Mouse (Mus musculus) forebrain, embryonic 10.5 days (tissue): ENCODE data around the gene Pde2a. TPM values are rescaled to one million over a fixed set of nuclear protein-coding genes. Genes with fewer than 3 reads are reported as not detected.
A peak's percentile ranks its signal among the peaks of the same experiment; 100 is the strongest.

Source experiments
- DNase-seq: peaks from one replicate; pipeline ENCODE4 v3.0.0-alpha.2; 2017; ENCODE audit warnings: low spot score; ENCODE audit errors: extremely low spot score
- H3K27ac ChIP-seq: fragments of 300-500 bp; sonication (generic); 2 replicates; pipeline ENCODE4 v1.5.1; 2016; ENCODE audit warnings: mild to moderate bottlenecking
- H3K27me3 ChIP-seq: fragments of 300-500 bp; sonication (generic); 2 replicates; pipeline ENCODE4 v1.6.1; 2016; ENCODE audit warnings: mild to moderate bottlenecking; ENCODE audit not compliant: poor library complexity, severe bottlenecking
- H3K36me3 ChIP-seq: fragments of 300-500 bp; sonication (generic); replicated peaks from 2 replicates; pipeline ENCODE4 v1.6.1; 2016; ENCODE audit warnings: mild to moderate bottlenecking, moderate library complexity
- H3K4me1 ChIP-seq: fragments of 300-500 bp; sonication (generic); 2 replicates; pipeline ENCODE4 v1.6.1; 2016
- H3K4me3 ChIP-seq: fragments of 300-500 bp; sonication (generic); 2 replicates; pipeline ENCODE4 v1.5.1; 2016; ENCODE audit warnings: mild to moderate bottlenecking, moderate library complexity
- H3K9me3 ChIP-seq: fragments of 300-500 bp; sonication (generic); 2 replicates; pipeline ENCODE4 v1.6.1; 2016; ENCODE audit warnings: mild to moderate bottlenecking, moderate library complexity
- WGBS: fragments of 180-500 bp; shearing (Covaris S2); methylation state at CpG from one replicate; pipeline ENCODE4 v1.1.7; 2016; 5-methylcytosine and 5-hydroxymethylcytosine counted together
- polyA plus RNA-seq: library from polyadenylated mRNA; unstranded; fragments of >200 nt; fragmentation: Nextera tagmentation; extraction: Ambion mirVana; gene quantifications from 2 replicates; pipeline ENCODE4 v1.2.1, GENCODE M21; 2016

The Pde2a gene
- polyA plus RNA-seq: 16.2 and 16.3 TPM in 2 replicates

DNA sequence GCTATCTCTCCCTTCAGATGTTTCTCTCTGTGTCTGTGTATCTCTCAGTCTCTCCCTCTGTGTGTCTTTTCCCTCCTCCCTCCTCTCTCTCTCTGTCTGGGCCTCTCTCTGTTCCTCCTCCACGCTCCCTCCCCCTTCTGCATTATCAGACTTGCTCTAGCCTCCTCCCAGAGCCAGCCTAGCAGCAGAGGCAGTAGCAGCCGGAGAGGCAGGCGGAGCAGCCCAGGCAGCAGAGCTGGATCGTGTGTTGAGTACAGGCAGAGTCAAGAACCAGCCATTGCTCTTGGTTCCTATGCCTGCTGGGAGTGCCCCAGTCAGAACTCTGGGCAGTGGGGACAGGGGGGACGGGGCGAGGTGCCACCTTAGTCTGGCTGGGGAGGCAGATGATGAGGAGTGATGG, at the start of gene Pde2a:
TSS of gene Pde2a (plus strand) at position 163 of the 400 bp plus-strand sequence.
- no peak for DNase-seq
- 22% methylated on average over 6 of the region's 6 CpGs for whole genome bisulfite sequencing
- H3K27ac ChIP-seq: no peak within 1 kb of the TSS
- H3K4me1 ChIP-seq: peaks cover 34% of the 10 kb centered on the region
- H3K36me3 ChIP-seq: no peaks in the 10 kb centered on the region
- no peaks in the 10 kb centered on the region for H3K9me3 ChIP-seq
- peaks cover 56% of the 10 kb centered on the region for H3K27me3 ChIP-seq
- H3K4me3 ChIP-seq: peak within 1 kb of the TSS; percentile 21; the same call in 1 of the 2 replicates

DNA sequence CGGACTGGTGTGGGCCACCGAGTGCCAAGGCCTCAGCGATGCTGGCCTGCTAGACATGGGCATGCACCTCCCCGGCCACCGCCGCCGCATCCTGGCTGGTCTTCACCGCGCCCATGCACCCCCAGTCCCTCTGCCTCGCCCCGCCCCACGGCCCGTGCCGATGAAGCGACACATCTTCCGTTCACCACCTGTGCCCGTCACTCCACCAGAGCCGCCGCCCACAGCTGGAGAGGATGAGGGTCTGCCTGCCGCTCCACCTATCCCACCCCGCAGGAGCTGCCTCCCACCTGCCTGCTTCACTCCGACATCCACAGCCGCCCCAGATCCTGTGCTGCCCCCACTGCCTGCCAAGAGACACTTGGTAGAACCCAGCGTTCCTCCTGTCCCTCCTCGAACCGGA, 48.4 kb upstream of the Pde2a start:
- DNase-seq: no peak
- no peak overlapping the region for H3K27ac ChIP-seq
- WGBS: 90% methylated on average over 26 of the region's 26 CpGs
- no peak overlapping the region for H3K4me3 ChIP-seq
- no peaks in the 10 kb centered on the region for H3K36me3 ChIP-seq
- no peaks in the 10 kb centered on the region for H3K9me3 ChIP-seq
- H3K4me1 ChIP-seq: peaks cover 18% of the 10 kb centered on the region
- no peaks in the 10 kb centered on the region for H3K27me3 ChIP-seq

DNA sequence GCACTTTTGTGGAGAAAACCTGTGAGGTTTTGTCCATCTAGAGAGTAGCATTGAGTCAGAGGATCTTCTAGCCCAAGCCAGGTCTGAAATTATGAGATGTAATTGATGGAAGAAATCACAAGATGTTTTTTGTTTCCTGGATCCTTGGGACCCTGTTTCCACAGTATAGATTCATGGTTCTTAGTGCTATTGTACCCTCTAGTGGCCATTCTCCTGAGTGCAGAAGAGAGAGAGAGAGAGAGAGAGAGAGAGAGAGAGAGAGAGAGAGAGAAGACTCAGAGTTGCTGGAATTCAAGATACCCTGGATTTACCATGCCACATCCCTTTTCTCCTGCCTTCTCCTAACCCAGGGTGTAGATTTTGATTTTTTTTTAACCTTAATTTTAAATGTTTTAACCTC, 47.3 kb upstream of the Pde2a start:
- 0 out of 2 replicates have a peak overlapping the region, but pooled peaks have one; percentile 35 for H3K27ac ChIP-seq
- no peak for DNase-seq
- H3K9me3 ChIP-seq: no peaks in the 10 kb centered on the region
- H3K36me3 ChIP-seq: no peaks in the 10 kb centered on the region
- no peaks in the 10 kb centered on the region for H3K27me3 ChIP-seq
- no peak overlapping the region for H3K4me3 ChIP-seq
- H3K4me1 ChIP-seq: peaks cover 27% of the 10 kb centered on the region

DNA sequence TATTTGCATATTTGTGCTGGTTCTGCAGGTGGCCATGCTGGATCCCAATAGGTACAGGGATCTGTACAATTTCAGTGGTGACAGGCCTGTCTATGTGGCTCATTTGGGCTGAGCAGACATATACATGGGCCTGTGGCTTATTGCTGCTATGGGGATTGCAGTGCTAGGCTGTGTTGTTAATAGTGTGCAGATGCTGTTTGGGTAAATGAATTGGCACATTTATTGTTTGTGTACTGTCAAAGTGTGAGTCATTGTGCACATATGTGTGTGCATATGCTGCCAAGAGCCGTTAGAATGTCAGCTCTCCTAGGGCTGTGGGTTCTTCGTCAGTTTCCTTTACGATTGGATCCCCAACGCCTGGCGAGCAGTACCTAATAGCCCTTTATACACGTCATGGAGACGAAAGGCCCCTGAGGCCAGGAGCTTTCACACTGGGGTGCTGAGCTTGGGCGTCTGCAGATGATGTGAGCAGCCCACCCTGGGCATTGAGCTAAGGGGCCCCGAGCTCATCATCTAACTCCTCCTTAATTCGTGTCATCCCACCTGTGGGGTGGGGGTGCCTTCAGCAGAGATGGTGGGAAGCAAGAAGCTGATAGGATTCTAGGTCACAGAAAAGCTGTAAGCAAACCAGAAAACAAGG, 44.7 kb upstream of the Pde2a start:
- no peaks in the 10 kb centered on the region for H3K36me3 ChIP-seq
- H3K4me3 ChIP-seq: no peak overlapping the region
- no peak for DNase-seq
- 86% methylated on average over 10 of the region's 10 CpGs for WGBS
- no peaks in the 10 kb centered on the region for H3K9me3 ChIP-seq
- no peak overlapping the region for H3K27ac ChIP-seq
- H3K27me3 ChIP-seq: no peaks in the 10 kb centered on the region
- H3K4me1 ChIP-seq: peaks cover 31% of the 10 kb centered on the region

DNA sequence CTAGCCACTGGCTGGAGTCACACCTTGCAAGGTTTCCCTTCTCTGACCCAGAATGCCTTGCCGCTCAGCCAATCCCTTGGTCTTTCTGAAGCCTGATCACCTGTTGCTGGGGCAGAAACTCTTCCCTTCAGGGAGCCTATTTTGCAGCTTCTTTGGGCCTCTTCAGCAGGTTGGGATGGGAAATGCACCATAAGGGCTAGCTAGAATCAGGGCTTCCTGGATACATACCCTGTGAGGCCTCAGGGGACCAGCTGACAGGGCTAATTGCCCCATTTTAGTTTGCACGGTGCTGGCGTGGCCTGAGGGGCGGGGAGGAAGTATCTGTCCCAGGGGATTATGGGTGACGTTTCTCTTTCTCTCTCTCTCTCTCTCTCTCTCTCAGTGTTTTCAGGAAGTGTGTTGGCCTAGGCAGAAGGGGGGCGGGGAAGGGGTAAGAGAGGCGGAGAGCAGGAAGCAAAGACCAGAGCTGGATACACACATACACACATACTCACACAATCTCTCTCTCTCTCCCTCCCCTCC, 43.7 kb upstream of the Pde2a start:
- DNase-seq: no peak
- peaks cover 31% of the 10 kb centered on the region for H3K4me1 ChIP-seq
- no peaks in the 10 kb centered on the region for H3K36me3 ChIP-seq
- H3K9me3 ChIP-seq: no peaks in the 10 kb centered on the region
- H3K27ac ChIP-seq: peak overlapping the region; percentile 68
- H3K27me3 ChIP-seq: no peaks in the 10 kb centered on the region
- H3K4me3 ChIP-seq: peak overlapping the region; percentile 29; the same call in 1 of the 2 replicates
- 24% methylated on average over 7 of the region's 7 CpGs for WGBS

DNA sequence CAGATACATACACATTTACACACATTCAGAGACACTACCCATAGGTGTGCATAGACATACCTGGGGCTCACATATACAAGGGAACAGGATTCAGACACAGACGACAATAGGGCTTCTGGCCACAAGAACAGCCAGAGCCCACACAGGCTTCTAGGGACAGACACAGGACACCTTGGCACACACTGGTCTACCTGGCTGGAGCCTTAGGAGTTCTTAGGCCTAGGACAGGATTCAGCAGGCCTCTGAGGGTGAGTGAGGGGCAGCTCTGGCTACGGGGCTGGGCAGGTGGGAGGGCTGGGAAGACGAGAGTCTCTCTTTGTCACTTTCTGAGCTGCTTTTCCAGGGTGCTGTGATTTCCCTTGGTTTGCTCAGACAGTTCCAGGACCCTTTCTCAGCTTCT, 43.2 kb upstream of the Pde2a start:
- peak overlapping the region; percentile 68 for H3K27ac ChIP-seq
- H3K9me3 ChIP-seq: no peaks in the 10 kb centered on the region
- H3K27me3 ChIP-seq: no peaks in the 10 kb centered on the region
- 67% methylated on average over 3 of the region's 3 CpGs for WGBS
- no peak overlapping the region for H3K4me3 ChIP-seq
- DNase-seq: no peak
- H3K36me3 ChIP-seq: no peaks in the 10 kb centered on the region
- peaks cover 31% of the 10 kb centered on the region for H3K4me1 ChIP-seq

DNA sequence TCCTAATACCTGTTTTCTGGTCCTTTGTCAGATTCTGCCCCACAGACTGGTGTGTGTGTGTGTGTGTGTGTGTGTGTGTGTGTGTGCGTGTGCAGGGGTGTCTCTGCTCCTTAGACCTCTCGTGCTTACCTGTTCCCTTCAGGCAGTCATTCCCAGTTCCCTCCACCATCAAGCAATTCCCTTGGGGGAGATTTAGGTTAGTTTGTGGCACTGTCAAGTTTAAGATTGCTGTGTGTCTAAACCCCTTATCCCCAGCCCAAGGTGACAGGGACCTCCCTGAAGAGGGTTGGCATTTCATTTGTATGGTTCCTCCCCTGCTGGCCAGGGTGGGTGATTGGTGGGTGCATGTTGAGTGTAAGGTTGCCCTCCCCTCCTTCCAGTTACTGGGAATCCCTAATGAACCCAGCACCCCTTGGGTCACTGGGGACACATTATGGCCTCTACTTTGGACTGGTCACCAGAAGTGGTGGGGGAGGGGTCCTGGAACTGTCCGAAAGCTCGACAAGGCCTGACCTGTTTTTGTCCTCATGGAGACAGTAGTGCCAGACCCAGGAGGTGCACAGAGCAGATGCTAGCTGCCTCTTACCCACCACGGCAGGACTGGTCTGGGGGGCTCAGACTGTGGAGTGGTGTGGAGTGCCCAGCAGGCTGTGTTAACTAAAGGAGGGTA, 42.6 kb upstream of the Pde2a start:
- Histone ChIP-seq H3K4me3 (no peak overlapping the region), H3K4me1 (peaks cover 31% of the 10 kb centered on the region), H3K9me3 (no peaks in the 10 kb centered on the region), H3K27me3 (no peaks in the 10 kb centered on the region), H3K27ac (peak overlapping the region; percentile 68), H3K36me3 (no peaks in the 10 kb centered on the region)
- WGBS: 71% methylated on average over 5 of the region's 5 CpGs
- DNase-seq: no peak

DNA sequence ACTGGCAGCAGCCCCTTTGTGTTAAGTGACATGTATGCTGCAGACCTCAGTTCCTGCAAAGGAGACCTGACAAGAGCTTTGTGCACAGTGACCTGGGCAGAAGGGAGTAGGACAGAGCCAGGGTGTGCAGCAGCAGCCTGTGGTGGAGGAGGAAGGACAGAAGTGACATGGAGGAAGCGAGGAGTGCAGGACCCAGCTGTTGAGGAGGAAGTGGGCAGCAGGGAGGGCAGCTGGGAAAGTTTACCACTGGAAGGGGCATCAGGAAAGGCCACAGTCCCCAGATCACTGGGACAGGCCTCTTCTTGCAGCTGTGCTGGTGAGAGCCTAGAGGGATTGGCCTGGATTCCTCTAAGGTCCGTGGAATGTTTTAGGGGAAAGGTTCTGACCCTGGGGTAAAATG, 41.8 kb upstream of the Pde2a start:
- no peaks in the 10 kb centered on the region for H3K9me3 ChIP-seq
- H3K27ac ChIP-seq: peak overlapping the region; percentile 68; the same call in 1 of the 2 replicates
- no peak overlapping the region for H3K4me3 ChIP-seq
- H3K27me3 ChIP-seq: no peaks in the 10 kb centered on the region
- no peaks in the 10 kb centered on the region for H3K36me3 ChIP-seq
- WGBS: 68% methylated on average over 2 of the region's 2 CpGs
- DNase-seq: no peak
- peaks cover 33% of the 10 kb centered on the region for H3K4me1 ChIP-seq

DNA sequence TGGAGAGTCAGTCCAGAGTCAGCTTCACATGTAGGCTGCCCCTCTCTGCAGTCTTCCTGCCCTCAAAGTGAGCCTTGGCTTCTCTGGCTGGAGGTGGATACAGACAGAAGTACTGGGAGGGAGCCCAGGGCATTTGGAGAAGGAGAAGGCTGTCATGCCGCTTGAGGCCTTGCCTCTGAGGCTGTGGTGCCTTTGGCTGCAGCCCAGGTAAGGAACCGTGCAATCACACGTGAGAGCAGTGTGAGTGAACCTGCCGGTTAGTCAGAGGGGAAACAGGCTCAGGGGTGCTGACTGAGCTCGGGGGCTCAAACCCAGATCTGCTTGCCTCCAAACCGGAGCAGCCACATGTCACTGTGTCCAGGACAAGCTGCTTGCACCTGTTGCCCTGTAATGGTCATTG, 40.0 kb upstream of the Pde2a start:
- H3K27me3 ChIP-seq: no peaks in the 10 kb centered on the region
- WGBS: 85% methylated on average over 6 of the region's 6 CpGs
- H3K4me3 ChIP-seq: no peak overlapping the region
- no peaks in the 10 kb centered on the region for H3K9me3 ChIP-seq
- peaks cover 49% of the 10 kb centered on the region for H3K4me1 ChIP-seq
- DNase-seq: no peak
- H3K36me3 ChIP-seq: no peaks in the 10 kb centered on the region
- H3K27ac ChIP-seq: no peak overlapping the region

DNA sequence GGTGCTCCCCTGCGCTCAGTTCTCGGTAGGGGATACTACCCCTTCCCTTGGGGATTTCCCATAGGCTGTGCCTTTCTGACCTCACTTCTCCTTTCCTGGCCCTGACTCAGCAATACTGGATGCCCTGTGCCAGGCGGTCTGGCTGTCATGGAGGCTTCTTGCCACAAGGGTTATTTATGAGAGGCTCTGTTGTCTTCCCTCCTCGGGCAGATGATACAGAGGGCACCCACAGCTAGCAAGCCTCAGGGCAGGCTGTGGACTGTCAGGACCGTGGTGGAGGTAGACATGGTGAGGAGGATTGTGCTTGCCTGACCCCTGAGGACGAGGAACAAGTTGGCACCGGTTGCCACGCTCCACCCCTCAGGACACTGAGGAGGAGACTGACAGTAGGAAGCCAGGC, 39.1 kb upstream of the Pde2a start:
- WGBS: 76% methylated on average over 8 of the region's 8 CpGs
- no peaks in the 10 kb centered on the region for H3K27me3 ChIP-seq
- peaks cover 44% of the 10 kb centered on the region for H3K4me1 ChIP-seq
- H3K36me3 ChIP-seq: no peaks in the 10 kb centered on the region
- 0 out of 2 replicates have a peak overlapping the region, but pooled peaks have one; percentile 45 for H3K27ac ChIP-seq
- no peak overlapping the region for H3K4me3 ChIP-seq
- H3K9me3 ChIP-seq: no peaks in the 10 kb centered on the region
- DNase-seq: no peak

DNA sequence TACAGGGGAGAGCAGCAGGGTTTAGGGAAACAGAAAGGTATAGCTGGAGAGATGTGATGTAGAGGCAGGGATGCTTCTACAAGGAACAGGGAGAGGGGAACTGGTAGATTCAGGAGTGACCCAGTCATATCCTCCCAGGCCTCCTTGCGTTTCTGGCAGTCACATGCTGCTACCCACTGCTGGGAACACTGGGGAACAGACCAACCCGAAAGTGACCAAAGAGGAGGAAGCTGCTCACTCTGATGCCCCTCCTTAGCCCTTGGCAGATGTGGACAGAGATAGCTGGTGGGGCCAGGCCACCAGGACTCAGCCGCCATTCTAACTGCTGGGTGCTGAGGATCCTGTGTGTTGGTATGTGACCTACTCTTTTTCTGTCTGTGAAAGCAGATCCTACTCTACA, 37.7 kb upstream of the Pde2a start:
- Histone ChIP-seq H3K4me3 (no peak overlapping the region), H3K4me1 (peaks cover 30% of the 10 kb centered on the region), H3K27me3 (no peaks in the 10 kb centered on the region), H3K27ac (no peak overlapping the region), H3K9me3 (no peaks in the 10 kb centered on the region), H3K36me3 (no peaks in the 10 kb centered on the region)
- no peak for DNase-seq
- WGBS: 81% methylated on average over 3 of the region's 3 CpGs

DNA sequence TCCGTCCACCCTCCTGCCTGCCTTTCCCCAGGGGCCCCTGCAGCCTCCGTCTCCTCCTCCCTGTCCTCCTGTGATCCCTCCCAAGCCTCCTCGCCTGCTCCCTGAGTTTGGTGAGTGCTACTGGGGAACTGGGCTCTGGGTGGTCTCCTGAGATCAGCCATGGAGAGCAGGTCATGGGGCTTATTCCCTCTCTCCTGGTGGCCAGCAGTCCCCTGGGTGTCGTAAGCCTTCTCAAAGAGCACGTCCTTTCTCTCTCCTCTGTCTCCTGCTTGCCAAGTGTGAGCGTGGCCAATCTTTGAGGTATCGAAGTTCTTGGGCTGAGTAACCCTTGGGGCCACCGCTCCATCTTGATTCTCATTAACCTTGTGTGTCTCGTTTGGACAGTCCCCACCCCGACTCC, 36.6 kb upstream of the Pde2a start:
- Histone ChIP-seq H3K27ac (peak overlapping the region; percentile 67), H3K36me3 (no peaks in the 10 kb centered on the region), H3K27me3 (no peaks in the 10 kb centered on the region), H3K9me3 (no peaks in the 10 kb centered on the region), H3K4me1 (peaks cover 18% of the 10 kb centered on the region), H3K4me3 (no peak overlapping the region)
- WGBS: 71% methylated on average over 10 of the region's 10 CpGs
- no peak for DNase-seq

DNA sequence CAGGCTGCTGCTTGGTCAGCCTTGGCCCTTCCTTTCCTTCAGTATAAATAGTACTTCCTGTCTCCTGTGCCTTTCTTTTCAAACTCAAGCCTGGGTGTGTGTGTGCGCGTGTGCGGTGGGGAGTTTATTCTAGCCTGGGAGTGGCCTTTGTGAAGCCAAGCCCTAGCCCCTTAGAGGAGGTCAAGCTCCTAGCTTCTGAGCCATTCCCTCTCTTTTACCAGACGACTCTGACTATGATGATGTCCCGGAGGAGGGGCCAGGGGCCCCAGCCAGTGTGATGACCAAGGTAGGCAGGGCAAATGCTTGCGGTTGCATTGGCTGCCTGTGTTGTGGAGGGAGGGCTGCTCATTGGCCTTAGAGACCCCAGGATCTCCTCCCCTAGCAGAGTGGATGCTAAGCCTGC, 36.2 kb upstream of the Pde2a start:
- Histone ChIP-seq H3K36me3 (no peaks in the 10 kb centered on the region), H3K9me3 (no peaks in the 10 kb centered on the region), H3K4me3 (no peak overlapping the region), H3K27ac (peak overlapping the region; percentile 67), H3K4me1 (peaks cover 18% of the 10 kb centered on the region), H3K27me3 (no peaks in the 10 kb centered on the region)
- 52% methylated on average over 6 of the region's 6 CpGs for WGBS
- DNase-seq: no peak
